Mouse (Mus musculus) v-Abl transformed pro-B cells (cell line): ENCODE measurements around the gene Cdk5.

ENCODE experiments used
- in situ Hi-C, 2 experiments: fragments of 400-800 bp; cut with MboI; formaldehyde crosslinking; loops; one replicate each; pipeline ENCODE4 v1.15.1; 2025; ENCODE audit not compliant: unreplicated experiment in 2 of 2

Gene Cdk5

GRCm38 (mm10) chr5:24423129-24424003, at the start of gene Cdk5, which contains the start of gene Slc4a2:
Cdk5 (minus strand) TSS chr5:24423530.
Slc4a2 (plus strand) TSS chr5:24423837.
- in situ Hi-C loops: loop anchor here (5.0 to 25.0 kb wide), 2 partner anchors 34 to 164 kb away; partner anchors contain the start of genes Abcf2 (in 1 of the 2) and Chpf2 (in 1 of the 2)

DNA sequence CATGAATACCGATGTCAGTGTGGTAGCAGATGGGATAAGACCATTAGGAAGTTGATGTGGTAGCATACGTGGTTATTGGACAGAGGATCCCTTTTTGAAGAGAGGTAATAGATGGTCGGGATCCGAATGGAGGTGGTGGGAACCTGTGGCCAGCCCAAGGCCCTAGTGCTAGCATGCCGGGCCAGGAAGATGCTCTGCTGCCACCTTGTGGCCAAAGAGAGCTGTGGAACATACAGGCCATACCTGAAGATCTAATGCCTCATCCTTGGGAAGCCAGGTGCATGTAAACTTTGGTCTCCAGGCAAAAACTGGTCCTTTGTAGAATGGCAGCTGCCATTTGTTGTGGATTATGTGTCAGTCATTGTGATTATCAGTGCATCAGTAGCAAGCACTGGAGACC, 47.3 kb upstream of the Cdk5 start:
- in situ Hi-C loops: loop anchor here (5.0 kb wide), 2 partner anchors 53 to 208 kb away; no protein-coding TSS in a partner anchor

DNA sequence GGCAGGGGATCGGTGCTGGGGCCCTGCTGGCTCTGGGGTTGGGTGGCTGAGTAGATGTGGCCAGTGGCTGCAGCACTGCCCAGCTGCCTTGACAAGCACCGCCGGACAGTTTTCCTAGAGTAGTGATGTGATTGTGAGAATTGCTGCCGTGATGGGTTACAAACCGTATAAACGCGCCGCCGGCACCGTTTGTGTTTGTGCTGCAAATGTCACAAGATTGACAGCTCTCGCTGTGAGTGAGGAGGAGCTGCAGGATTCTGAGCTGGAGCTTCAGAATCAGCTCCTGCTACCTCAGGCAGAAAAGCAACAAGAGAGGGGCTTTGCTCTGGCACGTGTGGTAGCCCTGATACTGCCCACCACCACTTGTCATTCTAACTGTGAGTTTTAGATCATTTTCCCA, 43.4 kb upstream of the Cdk5 start:
- in situ Hi-C loops: loop anchor here in 1 of 2 experiments (5.0 kb wide), 1 partner anchor 204 kb away; no protein-coding TSS in a partner anchor

- in situ Hi-C loops: loop anchor here in 1 of 2 experiments (5.0 to 10.0 kb wide), 2 partner anchors 33 to 611 kb away; partner anchors contain the start of genes Cdk5, Slc4a2 and Tomm7
Measured at GRCm38 (mm10) chr5:24455613-24456012, 32.3 kb upstream of the Cdk5 start.

DNA sequence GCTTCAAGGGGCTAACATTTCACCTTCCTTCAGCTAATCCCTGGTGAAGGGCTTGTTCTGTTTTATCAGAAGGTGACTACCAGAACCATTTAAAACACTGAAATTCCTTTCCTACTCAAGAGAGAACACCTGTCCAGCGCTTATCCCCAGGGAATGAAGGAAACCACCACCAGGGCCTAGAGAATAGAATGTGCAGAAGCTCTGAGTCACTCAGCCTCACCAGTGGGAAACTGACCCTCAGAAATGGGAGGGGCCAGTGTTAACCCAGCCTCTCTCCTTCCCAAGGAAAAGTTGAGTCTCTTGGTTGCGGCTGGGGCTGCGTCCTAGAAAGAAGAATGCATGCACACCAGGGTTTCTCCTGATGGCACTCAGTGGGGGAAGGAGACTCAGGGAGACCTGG, 31.7 kb upstream of the Cdk5 start:
- in situ Hi-C loops: loop anchor here in 1 of 2 experiments (5.0 to 10.0 kb wide), 2 partner anchors 33 to 610 kb away; partner anchors contain the start of genes Cdk5, Slc4a2 and Tomm7

DNA sequence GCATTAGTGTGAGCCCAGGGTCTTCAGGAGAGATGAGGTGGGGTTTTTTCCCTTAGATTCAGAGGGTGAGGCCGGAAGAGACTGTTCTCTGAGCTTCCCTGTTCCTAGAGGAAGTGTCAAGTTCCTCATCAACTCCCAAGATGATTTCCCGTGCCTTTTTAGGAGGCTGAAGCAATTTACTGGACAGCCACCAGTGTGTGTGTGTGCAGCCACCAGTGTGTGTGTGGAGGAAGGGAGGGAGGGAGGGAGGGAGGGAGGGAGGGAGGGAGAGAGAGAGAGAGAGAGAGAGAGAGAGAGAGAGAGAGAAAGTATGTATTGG, 30.6 kb upstream of the Cdk5 start:
- in situ Hi-C loops: loop anchor here in 1 of 2 experiments (10.0 kb wide), 1 partner anchor 609 kb away; the partner anchor contains the start of gene Tomm7

- in situ Hi-C loops: loop anchor here in 1 of 2 experiments (10.0 kb wide), 1 partner anchor 609 kb away; the partner anchor contains the start of gene Tomm7
Measured at GRCm38 (mm10) chr5:24453283-24453984, 30.1 kb upstream of the Cdk5 start.

GRCm38 (mm10) chr5:24452691-24453233, 29.4 kb upstream of the Cdk5 start:
- in situ Hi-C loops: loop anchor here in 1 of 2 experiments (10.0 kb wide), 1 partner anchor 608 kb away; the partner anchor contains the start of gene Tomm7

DNA sequence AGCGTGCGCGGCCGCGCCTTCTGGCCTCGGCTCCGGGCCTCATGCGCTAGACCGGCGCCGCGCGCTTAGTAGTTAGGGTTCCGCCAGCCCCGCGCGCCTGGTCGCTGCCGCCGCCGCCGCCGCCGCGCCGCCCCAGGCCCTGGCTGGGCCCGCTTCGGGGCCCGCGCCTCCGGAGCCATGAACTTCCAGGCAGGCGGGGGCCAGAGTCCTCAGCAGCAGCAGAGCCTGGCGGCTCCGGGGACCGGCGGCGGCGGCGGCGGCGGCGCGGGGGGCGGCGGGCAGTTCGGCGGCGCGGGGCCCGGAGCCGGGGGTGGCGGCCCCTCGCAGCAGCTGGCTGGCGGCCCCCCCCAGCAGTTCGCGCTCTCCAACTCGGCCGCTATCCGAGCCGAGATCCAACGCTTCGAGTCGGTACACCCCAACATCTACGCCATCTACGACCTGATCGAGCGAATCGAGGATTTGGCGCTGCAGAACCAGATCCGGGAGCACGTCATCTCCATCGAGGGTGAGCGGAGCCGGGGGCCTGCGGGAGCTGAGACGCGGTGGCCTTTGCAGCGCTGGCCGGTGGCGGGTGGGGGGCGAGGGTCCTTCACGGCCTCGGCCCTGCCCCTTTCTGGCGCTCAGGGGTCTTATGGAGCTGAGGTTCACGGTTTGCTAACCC, 28.8 kb upstream of the Cdk5 start, which contains the start of gene Agap3:
TSS of gene Agap3 (plus strand) at position 148 of the 661 bp plus-strand sequence.
- in situ Hi-C loops: loop anchor here in 1 of 2 experiments (10.0 kb wide), 1 partner anchor 607 kb away; the partner anchor contains the start of gene Tomm7

DNA sequence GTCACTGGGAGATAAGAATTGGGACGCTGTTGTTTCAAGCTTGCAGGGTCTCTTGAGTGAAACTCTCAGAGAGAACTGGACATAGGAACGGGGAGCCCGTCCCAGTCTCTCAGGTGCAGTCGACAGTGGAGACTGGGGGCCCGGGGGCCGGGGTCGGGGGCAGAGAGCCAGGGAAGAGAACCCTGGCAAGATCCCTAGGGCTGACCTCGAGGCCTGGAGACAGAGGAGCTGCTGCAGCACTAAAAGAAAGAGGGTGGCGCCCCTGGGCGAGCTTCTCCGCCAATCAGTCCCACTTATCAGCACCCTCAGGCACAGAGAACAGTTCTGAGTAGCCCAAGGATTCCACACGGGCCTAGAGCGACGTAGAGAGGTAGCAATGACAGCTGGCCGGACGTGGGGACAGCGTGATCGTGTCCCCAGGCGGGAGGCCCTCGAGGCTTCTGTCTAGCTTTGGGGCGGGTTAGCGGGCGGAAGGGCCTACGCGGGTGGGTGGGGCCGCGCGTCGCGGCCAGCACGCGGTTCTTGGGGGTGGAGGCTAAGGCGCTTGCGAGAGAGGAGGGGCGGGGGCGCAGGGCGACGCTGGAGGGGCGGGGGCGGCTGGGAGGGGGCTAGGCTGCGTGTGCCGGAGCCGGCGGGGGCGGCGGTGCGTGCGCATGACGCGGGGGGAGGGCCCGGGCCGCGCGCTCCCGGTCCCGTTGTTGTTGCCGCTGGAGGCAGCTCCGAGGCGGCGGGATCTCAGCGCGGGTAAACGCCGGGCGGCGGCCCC, 28.1 kb upstream of the Cdk5 start:
- in situ Hi-C loops: loop anchor here in 1 of 2 experiments (10.0 kb wide), 1 partner anchor 607 kb away; the partner anchor contains the start of gene Tomm7

- in situ Hi-C loops: no loop called here
Measured at GRCm38 (mm10) chr5:24447624-24448298, 24.4 kb upstream of the Cdk5 start, which contains the start of gene Tmub1. Tmub1 (minus strand) TSS chr5:24447854.

- in situ Hi-C loops: no loop called here
Measured at GRCm38 (mm10) chr5:24446630-24447029, 23.3 kb upstream of the Cdk5 start.

- in situ Hi-C loops: no loop called here
Measured at GRCm38 (mm10) chr5:24445428-24446080, 22.2 kb upstream of the Cdk5 start.

- in situ Hi-C loops: no loop called here
Measured at GRCm38 (mm10) chr5:24444746-24445427, 21.6 kb upstream of the Cdk5 start, which contains the start of gene Fastk. Fastk (minus strand) TSS chr5:24445287.

DNA sequence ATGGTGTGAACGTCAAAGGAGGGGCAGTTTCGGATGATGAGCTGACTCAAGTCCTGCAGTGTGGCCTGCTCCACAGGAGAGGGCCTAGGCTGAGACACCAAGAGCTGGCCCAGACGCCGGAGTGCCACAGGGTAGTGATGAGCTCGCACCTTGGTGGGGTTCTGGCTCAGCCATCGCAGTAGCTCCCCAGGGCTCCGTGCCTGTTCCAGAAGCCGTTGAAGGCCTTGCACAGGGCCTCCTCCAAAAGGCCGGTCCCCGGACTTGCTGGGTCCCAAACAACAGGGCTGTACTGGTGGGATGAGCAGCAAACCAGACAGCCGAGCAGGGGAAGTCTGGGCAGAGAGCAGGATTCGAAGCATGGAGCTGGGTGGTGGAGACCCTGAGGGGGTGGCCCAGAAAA, 20.6 kb upstream of the Cdk5 start:
- in situ Hi-C loops: no loop called here

- in situ Hi-C loops: no loop called here
Measured at GRCm38 (mm10) chr5:24443204-24443603, 19.9 kb upstream of the Cdk5 start.

- in situ Hi-C loops: no loop called here
Measured at GRCm38 (mm10) chr5:24442029-24442428, 18.7 kb upstream of the Cdk5 start.
